Mouse (Mus musculus) testis, adult 2 months (tissue): ENCODE results near the gene Prr14.

Experiments used
- CTCF ChIP-seq: fragments of 200-500 bp; IDR thresholded peaks from 2 replicates; pipeline ENCODE4 v1.5.1; 2012; ENCODE audit warnings: low read depth, mild to moderate bottlenecking, inconsistent platforms, low read length, moderate library complexity; ENCODE audit not compliant: control insufficient read depth, insufficient read depth, insufficient replicate concordance
- POLR2A ChIP-seq: fragments of 200-500 bp; IDR thresholded peaks from 2 replicates; pipeline ENCODE4 v1.6.1; 2012; ENCODE audit warnings: low read depth, mild to moderate bottlenecking, inconsistent platforms, low read length, moderate library complexity; ENCODE audit not compliant: control insufficient read depth

- TF ChIP-seq POLR2A (no peak), CTCF (no peak)
These were observed 32.4 kb downstream of the Prr14 start for GRCm38 (mm10) chr7:127491846-127492245.
